Mouse (Mus musculus): ENCODE results near the gene Dock9.
"Not testable (repeated sequence)": the region's sequence is repeated elsewhere in the genome, so short reads cannot be mapped to it uniquely, and the experiment has no call there.

Dock9 gene

GRCm38 (mm10) chr14:121697143-121697680, 100.4 kb downstream of the Dock9 start:
- no peak for DNase-seq

GRCm38 (mm10) chr14:121696429-121697118, 101.1 kb downstream of the Dock9 start:
- DNase-seq: no peak

GRCm38 (mm10) chr14:121694706-121695105, 102.9 kb downstream of the Dock9 start:
- no peak for DNase-seq

GRCm38 (mm10) chr14:121693991-121694594, 103.5 kb downstream of the Dock9 start:
- DNase-seq: no peak

GRCm38 (mm10) chr14:121689649-121690048, 108.0 kb downstream of the Dock9 start:
- not testable (repeated sequence) for DNase-seq

- no peak for DNase-seq
Observed at GRCm38 (mm10) chr14:121688175-121688574, 109.5 kb downstream of the Dock9 start.

- no peak for DNase-seq
Observed at GRCm38 (mm10) chr14:121687274-121687673, 110.4 kb downstream of the Dock9 start.

- no peak for DNase-seq
Observed at GRCm38 (mm10) chr14:121678913-121679312, 118.7 kb downstream of the Dock9 start.

GRCm38 (mm10) chr14:121678445-121678844, 119.2 kb downstream of the Dock9 start:
- DNase-seq: no peak

GRCm38 (mm10) chr14:121676596-121677330, 120.9 kb downstream of the Dock9 start:
- peak; percentile 55 to 60 for DNase-seq

GRCm38 (mm10) chr14:121676121-121676591, 121.5 kb downstream of the Dock9 start:
- no peak for DNase-seq

- DNase-seq: no peak
Observed at GRCm38 (mm10) chr14:121675579-121675978, 122.1 kb downstream of the Dock9 start.

- DNase-seq: no peak
Observed at GRCm38 (mm10) chr14:121675146-121675545, 122.5 kb downstream of the Dock9 start.

GRCm38 (mm10) chr14:121670016-121670415, 127.6 kb downstream of the Dock9 start:
- peak in 1 of 2 experiments; percentile 35 for DNase-seq

GRCm38 (mm10) chr14:121666641-121667274, 130.9 kb downstream of the Dock9 start:
- DNase-seq: no peak

GRCm38 (mm10) chr14:121665693-121666273, 131.9 kb downstream of the Dock9 start:
- DNase-seq: no peak

GRCm38 (mm10) chr14:121663913-121664312, 133.7 kb downstream of the Dock9 start:
- DNase-seq: no peak

- DNase-seq: no peak
Observed at GRCm38 (mm10) chr14:121660918-121661317, 136.7 kb downstream of the Dock9 start.

GRCm38 (mm10) chr14:121660167-121660894, 137.3 kb downstream of the Dock9 start:
- DNase-seq: no peak

- no peak for DNase-seq
Observed at GRCm38 (mm10) chr14:121659061-121659824, 138.4 kb downstream of the Dock9 start.

GRCm38 (mm10) chr14:121658537-121658936, 139.1 kb downstream of the Dock9 start:
- DNase-seq: no peak
